Mouse (Mus musculus): ENCODE data around the gene Usp2. TPM values are rescaled to one million over a fixed set of nuclear protein-coding genes. Genes with fewer than 3 reads are reported as not detected.

Gene Usp2
- total and polyA plus RNA-seq, 2 experiments from 2014 or later = 14.2 to 19.6 TPM

DNA sequence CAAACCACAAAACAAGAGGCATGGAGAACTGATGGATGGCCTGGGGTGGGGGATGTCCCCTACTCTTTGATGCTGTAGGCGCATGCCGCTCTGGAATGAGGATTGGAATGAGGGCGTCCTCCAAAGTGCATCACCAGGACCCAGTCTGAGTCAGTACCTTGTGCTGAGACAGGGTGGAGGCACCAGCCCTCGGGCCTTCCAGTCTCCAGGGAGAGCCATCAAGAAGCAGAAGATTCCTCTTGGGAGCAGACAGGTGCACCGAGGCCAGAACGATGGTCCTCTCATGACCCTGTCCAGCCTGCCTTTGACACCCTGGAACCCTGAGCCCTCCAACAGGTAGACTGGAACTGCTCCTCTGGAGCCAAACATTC, 1.1 kb downstream of the Usp2 start:
- 82% methylated on average over 6 of the region's 6 CpGs for WGBS

DNA sequence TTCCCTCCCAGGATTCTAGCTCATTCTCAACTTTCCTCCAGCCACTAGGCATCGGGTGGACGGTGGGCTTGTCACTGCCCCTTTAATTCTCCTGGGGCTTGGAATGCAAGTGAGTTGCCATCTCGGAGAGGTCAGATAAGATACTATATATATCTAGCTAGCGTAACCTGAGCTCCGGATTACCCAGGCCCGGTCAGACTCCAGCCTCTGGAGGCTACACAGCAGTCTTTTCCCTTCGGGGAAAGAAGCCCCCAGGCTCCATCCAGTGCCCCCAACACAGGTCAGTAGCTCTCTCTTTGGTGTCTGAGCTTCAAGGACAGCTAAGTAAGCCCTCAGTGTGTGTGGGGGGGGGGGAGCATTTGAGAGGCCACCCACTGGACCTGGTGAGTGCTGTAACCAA, 2.4 kb downstream of the Usp2 start:
- no peak for TF ChIP-seq CTCF (IDR thresholded peaks at IDR 0.05; ENCODE audit: low read depth)
- no peaks in the 10 kb centered on the region for H3K27me3 ChIP-seq (ENCODE audit: insufficient read depth, low read length)
- ATAC-seq (no peak), DNase-seq (ENCODE audit: low spot score) (no peak)
- H3K9me3 ChIP-seq (ENCODE audit: low read length) = no peaks in the 10 kb centered on the region
- H3K4me3 ChIP-seq (ENCODE audit: low read length) = no peak overlapping the region
- H3K4me2 ChIP-seq (ENCODE audit: low read depth, low read length) = no peak overlapping the region
- H3K4me1 ChIP-seq (ENCODE audit: insufficient read depth, low read length) = no peaks in the 10 kb centered on the region; the same call in 1 of the 2 replicates
- no peaks in the 10 kb centered on the region for H3K36me3 ChIP-seq (ENCODE audit: insufficient read depth, low read length)
- no peak overlapping the region for H3K9ac ChIP-seq (replicated peaks; ENCODE audit: low read length)
- H3K27ac ChIP-seq = no peak overlapping the region
- 48% methylated on average over 7 of the region's 7 CpGs for WGBS

More for the DNA sequence above, 1.1 kb downstream of the Usp2 start:
- no peak overlapping the region for H3K9ac ChIP-seq (replicated peaks; ENCODE audit: low read length)
- H3K27me3 ChIP-seq (ENCODE audit: insufficient read depth, low read length) = no peaks in the 10 kb centered on the region
- H3K9me3 ChIP-seq (ENCODE audit: low read length) = no peaks in the 10 kb centered on the region
- H3K4me1 ChIP-seq (ENCODE audit: insufficient read depth, low read length) = no peaks in the 10 kb centered on the region
- peak overlapping the region; percentile 91 for H3K4me2 ChIP-seq (ENCODE audit: low read depth, low read length)
- 0 out of 2 replicates have a peak overlapping the region, but pooled peaks have one; percentile 58 for H3K4me3 ChIP-seq (ENCODE audit: low read length)
- ATAC-seq (no peak), DNase-seq (ENCODE audit: low spot score) (no peak)
- TF ChIP-seq CTCF (IDR thresholded peaks at IDR 0.05; ENCODE audit: low read depth) = no peak
- H3K36me3 ChIP-seq (ENCODE audit: insufficient read depth, low read length) = no peaks in the 10 kb centered on the region
- no peak overlapping the region for H3K27ac ChIP-seq

DNA sequence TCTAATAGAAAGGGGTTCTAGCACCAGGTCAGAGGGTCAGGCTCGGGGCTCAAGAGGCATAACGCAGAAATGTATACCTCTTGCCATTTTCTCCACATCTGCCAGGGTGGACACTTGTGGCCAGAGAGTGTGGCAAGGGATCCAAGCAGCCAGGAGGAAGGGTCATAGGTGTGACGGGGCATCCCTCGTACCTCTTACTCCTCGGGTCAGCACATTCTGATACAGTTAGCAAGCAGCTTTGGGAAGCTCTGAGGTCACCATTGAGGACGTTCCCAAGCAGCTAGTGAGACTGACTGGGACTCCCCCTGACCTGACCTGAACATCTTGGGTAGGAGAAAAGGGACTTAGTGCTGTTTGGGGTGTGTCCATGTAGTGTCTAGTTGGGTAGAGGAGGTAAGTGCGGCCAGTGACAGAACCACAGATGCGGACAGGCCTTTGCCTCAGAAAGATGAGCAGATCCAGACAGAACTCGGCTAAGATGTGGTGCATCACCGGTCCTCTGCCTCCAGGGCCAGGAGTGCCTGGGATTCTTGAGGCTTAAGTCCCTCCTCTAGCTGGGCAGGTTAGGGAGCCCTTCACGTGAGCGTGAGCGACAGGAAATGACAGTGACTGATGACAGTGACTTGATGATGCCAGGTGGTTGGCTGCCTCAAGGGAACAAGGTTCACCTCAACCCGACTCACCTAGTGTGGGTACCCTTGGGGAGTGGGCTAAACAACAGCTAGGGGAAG, 3.5 kb downstream of the Usp2 start:
- TF ChIP-seq CTCF (IDR thresholded peaks at IDR 0.05; ENCODE audit: low read depth) = no peak
- Histone ChIP-seq H3K4me2 (ENCODE audit: low read depth, low read length) (no peak overlapping the region), H3K9ac (replicated peaks; ENCODE audit: low read length) (no peak overlapping the region), H3K27ac (no peak overlapping the region), H3K36me3 (ENCODE audit: insufficient read depth, low read length) (no peaks in the 10 kb centered on the region), H3K27me3 (ENCODE audit: insufficient read depth, low read length) (no peaks in the 10 kb centered on the region), H3K4me3 (ENCODE audit: low read length) (no peak overlapping the region), H3K4me1 (ENCODE audit: insufficient read depth, low read length) (no peaks in the 10 kb centered on the region; the same call in 1 of the 2 replicates), H3K9me3 (ENCODE audit: low read length) (no peaks in the 10 kb centered on the region)
- DNase-seq (ENCODE audit: low spot score) (no peak), ATAC-seq (no peak)
- 76% methylated on average over 14 of the region's 14 CpGs for WGBS

DNA sequence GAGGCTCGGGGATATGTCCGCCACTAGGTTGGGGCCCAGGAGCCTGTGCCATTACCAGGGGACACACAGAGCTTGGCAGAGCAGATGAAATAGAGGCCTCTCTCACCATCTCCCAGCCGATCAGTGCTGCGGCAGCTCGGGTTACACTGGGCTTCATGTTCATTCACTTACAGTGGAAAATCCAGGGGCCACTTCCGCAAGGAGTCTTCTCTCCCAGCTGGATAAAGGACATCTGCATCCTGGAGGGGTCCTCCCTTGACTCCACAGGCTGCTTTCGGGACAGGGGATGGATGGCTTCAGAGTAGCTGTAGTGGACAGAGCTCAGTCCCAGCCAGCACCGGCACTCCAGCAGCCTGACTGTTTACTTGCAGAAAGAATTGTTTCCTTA, 4.0 kb downstream of the Usp2 start:
- no peak overlapping the region for H3K9ac ChIP-seq (replicated peaks; ENCODE audit: low read length)
- no peak overlapping the region for H3K4me3 ChIP-seq (ENCODE audit: low read length)
- no peaks in the 10 kb centered on the region; the same call in 1 of the 2 replicates for H3K4me1 ChIP-seq (ENCODE audit: insufficient read depth, low read length)
- WGBS = 42% methylated on average over 8 of the region's 8 CpGs
- DNase-seq (ENCODE audit: low spot score) = no peak
- ATAC-seq = no peak
- H3K9me3 ChIP-seq (ENCODE audit: low read length) = no peaks in the 10 kb centered on the region
- no peak overlapping the region for H3K4me2 ChIP-seq (ENCODE audit: low read depth, low read length)
- no peaks in the 10 kb centered on the region for H3K36me3 ChIP-seq (ENCODE audit: insufficient read depth, low read length)
- no peak for TF ChIP-seq CTCF (IDR thresholded peaks at IDR 0.05; ENCODE audit: low read depth)
- H3K27ac ChIP-seq = peak overlapping the region; percentile 48; the same call in 1 of the 2 replicates
- no peaks in the 10 kb centered on the region for H3K27me3 ChIP-seq (ENCODE audit: insufficient read depth, low read length)

DNA sequence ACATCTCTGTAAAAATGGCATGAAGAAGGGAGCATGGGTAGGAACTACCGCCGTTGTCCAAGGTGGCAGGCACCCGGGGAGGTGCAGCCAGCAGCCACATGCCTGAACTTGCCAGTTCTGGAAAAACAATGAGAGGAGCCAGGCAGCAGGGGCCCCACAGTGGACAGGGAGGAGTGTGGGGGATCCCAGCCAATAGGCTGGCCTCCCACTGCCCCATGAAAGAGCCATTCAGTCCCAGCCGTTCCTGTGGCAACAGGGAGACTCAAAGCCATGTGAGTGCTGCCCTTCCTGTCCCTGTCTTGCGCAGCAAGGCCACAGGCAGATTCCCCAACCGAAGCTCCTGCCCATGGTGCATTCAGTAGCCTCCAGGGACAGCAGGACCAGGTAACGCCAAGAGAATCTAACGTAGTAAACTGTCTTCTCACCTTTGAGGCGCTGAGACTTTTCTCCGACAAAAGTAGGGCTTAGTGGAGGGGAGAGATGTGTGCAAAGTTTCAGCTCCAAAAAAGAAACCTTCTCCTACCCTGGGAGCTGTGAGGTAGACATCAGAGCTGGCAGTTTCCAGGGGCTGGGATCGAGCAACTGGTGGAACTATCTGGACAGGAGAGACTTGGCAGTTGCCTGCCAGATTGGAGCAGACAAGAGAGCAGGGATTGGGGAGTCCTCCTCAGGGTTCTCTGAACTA, 5.2 kb downstream of the Usp2 start:
- TF ChIP-seq CTCF (IDR thresholded peaks at IDR 0.05; ENCODE audit: low read depth) = no peak
- 17% methylated on average over 11 of the region's 11 CpGs for WGBS
- no peaks in the 10 kb centered on the region; the same call in 1 of the 2 replicates for H3K4me1 ChIP-seq (ENCODE audit: insufficient read depth, low read length)
- H3K27ac ChIP-seq = peak overlapping the region; percentile 88
- no peak overlapping the region for H3K4me3 ChIP-seq (ENCODE audit: low read length)
- ATAC-seq = peak; percentile 83
- no peaks in the 10 kb centered on the region for H3K27me3 ChIP-seq (ENCODE audit: insufficient read depth, low read length)
- peak overlapping the region; percentile 38 for H3K4me2 ChIP-seq (ENCODE audit: low read depth, low read length)
- no peaks in the 10 kb centered on the region for H3K9me3 ChIP-seq (ENCODE audit: low read length)
- peak; percentile 78 for DNase-seq (ENCODE audit: low spot score)
- H3K36me3 ChIP-seq (ENCODE audit: insufficient read depth, low read length) = no peaks in the 10 kb centered on the region
- H3K9ac ChIP-seq (replicated peaks; ENCODE audit: low read length) = 0 out of 2 replicates have a peak overlapping the region, but pooled peaks have one; percentile 17

DNA sequence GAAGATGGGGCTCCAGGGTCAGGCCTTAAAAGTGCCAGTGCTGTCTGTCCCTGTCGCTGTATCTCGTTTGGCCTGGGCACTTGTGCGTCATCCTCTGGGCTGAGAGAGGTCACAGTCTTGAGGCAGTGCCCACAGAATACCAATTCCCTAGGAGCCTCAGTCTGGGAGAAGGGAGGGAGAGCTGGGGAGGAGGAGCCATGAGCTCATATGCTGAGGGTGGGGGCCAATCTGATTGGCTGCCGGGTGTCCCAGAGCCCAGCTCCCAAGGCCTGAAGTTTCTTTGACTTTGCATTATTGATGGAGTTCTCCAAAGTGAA, 5.7 kb downstream of the Usp2 start:
- H3K4me2 ChIP-seq (ENCODE audit: low read depth, low read length) = peak overlapping the region; percentile 38
- H3K4me1 ChIP-seq (ENCODE audit: insufficient read depth, low read length) = no peaks in the 10 kb centered on the region; the same call in 1 of the 2 replicates
- H3K9ac ChIP-seq (replicated peaks; ENCODE audit: low read length) = 0 out of 2 replicates have a peak overlapping the region, but pooled peaks have one; percentile 17
- TF ChIP-seq CTCF (IDR thresholded peaks at IDR 0.05; ENCODE audit: low read depth) = no peak
- DNase-seq (ENCODE audit: low spot score) (peak; percentile 71), ATAC-seq (peak; percentile 82)
- no peaks in the 10 kb centered on the region for H3K27me3 ChIP-seq (ENCODE audit: insufficient read depth, low read length)
- H3K36me3 ChIP-seq (ENCODE audit: insufficient read depth, low read length) = no peaks in the 10 kb centered on the region
- H3K27ac ChIP-seq = peak overlapping the region; percentile 88
- H3K4me3 ChIP-seq (ENCODE audit: low read length) = no peak overlapping the region
- WGBS = 19% methylated on average over 4 of the region's 4 CpGs
- no peaks in the 10 kb centered on the region for H3K9me3 ChIP-seq (ENCODE audit: low read length)

DNA sequence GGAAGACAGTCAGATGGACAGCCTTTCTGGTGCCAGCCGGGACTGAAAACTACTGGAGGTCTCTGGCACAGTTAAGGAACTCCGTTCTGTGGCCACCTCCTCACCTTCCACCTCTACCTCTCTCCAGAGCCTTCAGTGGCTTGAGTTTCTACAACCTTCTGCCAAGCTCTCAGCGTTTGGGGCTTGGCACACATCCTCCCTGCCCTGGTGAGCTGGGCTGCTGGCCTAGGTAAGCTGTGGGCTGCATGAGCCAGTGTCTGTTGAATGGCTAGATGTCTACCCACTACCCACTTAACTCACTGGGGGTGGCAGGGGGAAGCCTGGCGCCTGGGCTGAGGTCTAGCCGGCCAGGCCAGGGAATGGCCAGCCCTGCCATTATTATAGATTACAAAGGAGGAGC, 6.3 kb downstream of the Usp2 start:
- Histone ChIP-seq H3K9me3 (ENCODE audit: low read length) (no peaks in the 10 kb centered on the region), H3K4me2 (ENCODE audit: low read depth, low read length) (peak overlapping the region; percentile 38), H3K36me3 (ENCODE audit: insufficient read depth, low read length) (no peaks in the 10 kb centered on the region), H3K4me1 (ENCODE audit: insufficient read depth, low read length) (no peaks in the 10 kb centered on the region; the same call in 1 of the 2 replicates), H3K27me3 (ENCODE audit: insufficient read depth, low read length) (no peaks in the 10 kb centered on the region), H3K9ac (replicated peaks; ENCODE audit: low read length) (no peak overlapping the region), H3K27ac (peak overlapping the region; percentile 76), H3K4me3 (ENCODE audit: low read length) (no peak overlapping the region)
- DNase-seq (ENCODE audit: low spot score) (no peak), ATAC-seq (no peak)
- no peak for TF ChIP-seq CTCF (IDR thresholded peaks at IDR 0.05; ENCODE audit: low read depth)
- 35% methylated on average over 5 of the region's 5 CpGs for WGBS
